Mouse (Mus musculus): Measurements from ENCODE around the gene Zfp385c.
"Not testable (repeated sequence)": the region's sequence is repeated elsewhere in the genome, so short reads cannot be mapped to it uniquely, and the experiment has no call there.

The Zfp385c gene

DNA sequence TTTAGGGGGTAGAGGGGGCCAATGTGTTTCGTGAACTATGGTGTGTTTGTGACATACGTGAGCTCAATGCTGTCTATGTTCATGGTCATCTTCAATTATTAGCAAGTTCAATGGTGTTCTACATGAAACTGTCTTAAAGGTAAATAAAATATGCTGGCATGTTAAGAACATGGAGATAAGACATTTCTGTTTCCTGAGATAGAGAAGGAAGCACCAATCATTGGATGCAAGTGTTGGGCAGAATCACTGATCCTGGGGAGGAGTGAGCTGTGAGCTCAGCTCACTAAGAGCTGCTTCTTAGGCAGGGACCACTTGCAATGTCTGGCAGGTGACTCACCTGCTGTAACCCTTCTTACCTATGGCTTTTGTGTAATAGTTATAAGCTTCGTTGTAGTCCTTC is 90.9 kb downstream of the Zfp385c start:
- no peak for ATAC-seq (ENCODE audit: low TSS enrichment)

DNA sequence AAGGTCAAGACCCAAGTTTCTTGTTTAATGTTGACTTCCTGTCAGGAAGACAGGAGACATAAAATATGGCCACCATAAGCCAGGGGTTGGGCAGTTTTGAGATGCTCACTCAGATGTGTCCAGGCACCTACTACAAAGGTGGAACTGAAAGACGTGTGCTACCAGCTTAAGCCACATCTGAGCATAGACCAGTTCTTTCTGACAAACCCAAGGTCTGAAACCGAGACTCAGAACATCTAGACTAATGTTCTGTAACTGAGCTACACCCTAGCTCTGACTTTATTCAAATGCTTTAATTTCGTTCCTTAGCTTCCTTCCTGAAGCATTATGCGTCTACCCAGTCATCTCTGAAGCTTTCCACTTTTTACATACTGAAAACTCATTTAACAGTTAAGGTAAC is 94.2 kb downstream of the Zfp385c start:
- ATAC-seq (ENCODE audit: low TSS enrichment) = no peak

- no peak for ATAC-seq (ENCODE audit: low TSS enrichment)
These were observed 96.7 kb downstream of the Zfp385c start for GRCm38 (mm10) chr11:100595533-100595932.

DNA sequence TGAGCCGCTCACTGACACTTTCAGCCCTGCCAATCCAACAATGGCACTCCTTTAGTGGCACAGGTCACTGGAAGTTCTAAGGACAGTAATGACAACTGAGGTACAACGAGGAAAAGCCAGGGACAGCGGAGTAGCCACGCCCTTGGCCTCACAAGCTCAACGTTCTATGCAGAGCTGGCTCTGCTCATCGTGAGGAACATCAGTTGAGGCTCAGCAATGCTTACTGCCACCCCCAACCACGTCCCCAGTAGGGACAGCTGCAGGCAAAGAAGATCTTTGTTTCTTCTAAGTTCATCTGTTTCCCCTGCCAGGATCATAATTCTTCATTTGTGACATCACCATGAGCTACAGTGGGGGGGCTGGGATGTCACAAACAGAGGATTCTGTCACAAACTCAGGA is 97.6 kb downstream of the Zfp385c start:
- ATAC-seq (ENCODE audit: low TSS enrichment) = no peak

GRCm38 (mm10) chr11:100592346-100593046 is 99.8 kb downstream of the Zfp385c start:
- ATAC-seq (ENCODE audit: low TSS enrichment) = no peak

DNA sequence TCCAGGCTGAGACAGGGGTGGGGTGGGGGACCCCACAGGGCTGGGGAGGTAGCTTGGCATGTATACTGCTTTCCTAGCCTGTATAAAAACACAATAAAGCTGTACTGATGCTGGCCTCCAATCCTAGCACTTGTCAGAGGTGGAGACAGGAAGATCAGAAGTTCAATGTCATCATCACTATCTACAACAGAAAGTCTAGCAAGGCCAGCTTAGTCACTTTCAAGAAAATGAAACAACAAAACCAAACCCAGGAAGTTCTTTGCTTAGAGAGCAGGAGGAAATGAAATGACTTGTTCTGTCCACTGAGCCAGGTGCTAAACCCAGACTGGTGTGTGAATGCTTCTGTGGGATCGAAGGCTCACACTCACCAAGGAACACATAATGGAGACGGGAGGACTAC is 103.8 kb downstream of the Zfp385c start:
- no peak for ATAC-seq (ENCODE audit: low TSS enrichment)

GRCm38 (mm10) chr11:100585148-100585547 is 107.1 kb downstream of the Zfp385c start:
- ATAC-seq (ENCODE audit: low TSS enrichment) = no peak

DNA sequence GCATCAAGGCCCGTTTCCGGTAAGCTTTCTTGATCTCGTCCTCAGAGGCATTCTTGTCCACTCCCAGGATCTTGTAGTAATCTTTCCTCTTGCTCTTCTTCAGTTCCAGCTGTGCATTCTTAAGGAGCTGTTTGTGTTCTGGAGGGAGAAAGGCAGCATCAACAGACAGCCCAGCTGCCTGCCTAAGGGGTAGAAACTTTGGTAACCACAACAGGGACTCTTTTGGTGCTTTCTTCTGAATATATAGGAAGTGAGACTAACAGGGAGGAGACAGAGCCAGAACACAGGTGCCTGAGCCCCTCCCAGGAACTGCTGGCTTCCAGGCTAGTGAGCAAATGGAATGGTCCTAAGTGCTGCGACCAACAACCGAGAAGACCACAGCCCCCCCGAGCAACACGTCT is 107.7 kb downstream of the Zfp385c start:
- ATAC-seq (ENCODE audit: low TSS enrichment) = no peak

DNA sequence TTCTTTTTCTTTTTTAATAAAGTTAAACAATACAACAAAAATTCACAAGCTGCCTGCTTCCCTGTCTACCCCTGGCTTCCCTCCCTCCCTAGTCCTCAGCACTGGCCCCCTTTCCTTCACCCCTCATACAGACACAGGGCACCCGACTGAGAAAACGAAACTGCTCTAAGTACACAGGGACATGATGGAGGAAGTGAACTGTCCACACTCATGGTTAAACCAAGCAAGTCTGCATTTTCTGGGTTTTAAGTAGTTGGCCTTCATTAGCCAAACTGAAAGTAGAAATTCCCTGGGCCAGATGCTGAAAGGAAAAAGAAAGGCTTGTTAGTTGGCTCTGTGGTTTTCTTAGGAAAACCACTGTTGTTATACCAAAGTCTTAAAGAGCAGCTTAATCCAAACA is 109.4 kb downstream of the Zfp385c start:
- ATAC-seq (ENCODE audit: low TSS enrichment) = no peak

DNA sequence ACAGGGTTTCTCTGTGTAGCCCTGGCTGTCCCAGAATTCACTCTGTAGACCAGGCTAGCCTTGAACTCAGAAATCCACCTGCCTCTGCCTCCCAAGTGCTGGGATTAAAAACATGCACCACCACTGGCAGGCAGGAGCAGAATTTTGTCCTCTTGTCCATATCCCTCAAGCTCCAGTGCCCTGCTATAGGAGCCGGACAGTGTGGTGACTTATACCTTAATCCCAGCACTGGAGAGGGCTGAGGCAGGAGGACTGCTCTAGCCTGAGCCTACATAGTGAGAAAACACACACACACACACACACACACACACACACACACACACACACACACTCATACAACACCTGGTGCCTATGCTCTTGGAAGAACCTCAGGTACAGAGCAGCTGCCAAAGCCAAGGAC is 109.8 kb downstream of the Zfp385c start:
- not testable (repeated sequence) for ATAC-seq (ENCODE audit: low TSS enrichment)

GRCm38 (mm10) chr11:100581756-100582155 is 110.5 kb downstream of the Zfp385c start:
- ATAC-seq (ENCODE audit: low TSS enrichment) = peak; percentile 35

DNA sequence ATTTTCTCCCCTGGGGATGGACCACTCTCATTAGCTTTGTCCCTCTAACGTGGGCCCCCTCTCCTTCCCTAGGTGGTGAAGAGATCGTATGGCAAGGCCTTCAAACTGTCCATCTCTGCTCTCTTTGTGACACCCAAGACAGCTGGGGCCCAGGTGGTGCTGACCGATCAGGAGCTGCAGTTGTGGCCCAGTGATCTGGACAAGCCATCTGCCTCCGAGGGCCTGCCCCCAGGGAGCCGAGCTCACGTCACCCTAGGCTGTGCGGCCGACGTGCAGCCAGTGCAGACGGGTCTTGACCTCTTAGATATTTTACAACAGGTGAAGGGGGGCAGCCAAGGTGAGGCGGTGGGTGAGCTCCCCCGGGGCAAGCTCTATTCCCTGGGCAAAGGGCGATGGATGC is 112.0 kb downstream of the Zfp385c start:
- no peak for ATAC-seq (ENCODE audit: low TSS enrichment)

DNA sequence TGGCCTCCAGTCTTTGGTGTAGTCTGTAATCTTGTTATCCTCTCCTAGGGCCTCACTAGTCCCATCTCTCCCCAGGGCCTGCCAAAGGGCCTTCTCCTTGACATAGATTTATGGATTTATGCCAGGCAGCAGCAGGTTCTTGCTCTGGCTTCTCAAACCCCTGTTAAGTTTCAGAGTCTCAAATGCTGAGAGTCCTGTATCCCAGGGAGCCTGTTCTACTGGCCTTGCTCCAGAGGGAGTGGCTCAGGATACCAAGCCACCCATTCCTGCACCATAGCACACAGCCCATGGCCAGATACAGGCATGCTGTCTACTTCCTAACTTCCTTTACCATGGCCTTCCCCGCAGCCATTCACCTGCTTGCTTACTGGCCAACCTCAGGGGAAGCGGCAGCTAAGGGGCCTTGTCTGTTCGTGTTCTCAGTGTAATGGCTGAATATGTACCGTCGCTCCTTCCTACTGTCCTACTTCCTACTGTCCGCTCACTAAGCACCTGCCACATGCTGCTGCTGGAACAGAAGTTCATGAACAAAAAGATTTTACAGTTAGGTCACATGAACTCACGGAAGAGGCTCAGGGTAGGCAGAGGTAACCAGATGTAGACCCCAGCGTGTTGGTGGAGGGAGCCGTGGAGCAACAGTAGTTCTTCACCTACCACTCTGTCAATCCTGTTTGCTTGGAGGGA is 113.0 kb downstream of the Zfp385c start:
- ATAC-seq (ENCODE audit: low TSS enrichment) = no peak

DNA sequence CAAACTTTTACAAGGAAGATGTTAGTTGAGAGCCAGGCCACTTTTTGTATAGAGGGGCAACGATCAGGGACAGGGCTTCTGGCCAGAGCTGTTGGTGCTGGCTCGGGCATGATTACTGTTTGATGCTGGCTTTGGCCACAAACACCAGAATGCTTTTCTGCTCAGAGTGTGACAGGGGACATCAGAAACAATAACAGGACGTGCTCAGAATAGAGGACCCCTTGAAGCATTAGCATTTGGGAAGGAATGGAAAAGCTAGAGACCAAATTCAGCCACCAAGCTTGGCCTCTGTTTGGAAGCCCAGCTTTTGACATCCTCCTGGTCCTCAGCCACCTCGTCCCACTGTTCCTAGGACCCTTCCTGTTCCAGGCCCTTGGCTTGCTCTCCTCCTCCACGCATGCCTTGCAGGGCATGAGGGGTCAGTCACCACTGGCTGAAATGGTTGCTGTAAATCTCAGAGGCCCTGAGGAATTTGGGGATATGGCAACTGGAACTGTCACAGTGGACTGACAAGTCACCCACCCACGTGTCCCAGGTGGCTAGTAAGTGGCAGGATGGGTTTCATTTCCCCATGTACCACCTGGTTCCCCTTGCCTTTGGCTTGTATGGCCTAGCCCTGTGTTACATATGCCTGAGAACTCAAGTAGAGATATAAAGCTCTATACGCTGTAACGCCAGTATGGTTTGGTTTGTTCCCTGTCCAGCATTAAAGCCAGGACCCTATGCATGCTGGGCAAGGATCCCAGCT is 114.2 kb downstream of the Zfp385c start:
- no peak for ATAC-seq (ENCODE audit: low TSS enrichment)

All from frontal cortex, adult (tissue).